Mouse (Mus musculus): ENCODE measurements around the gene Taz. TPM values are rescaled to one million over a fixed set of nuclear protein-coding genes. Genes with fewer than 3 reads are reported as not detected.

The Taz gene
- polyA plus RNA-seq, 1 experiment from 2014 or later = 86.0 TPM

Small RNA genes within 50 kb of the gene (microRNA-seq; reads per million reads assigned to microRNA genes)
- gene Mir7091 (not detected), gene Mir7092 (not detected)

Other genes with a start within 250 kb of the Taz start
- gene Opn1mw, start 154.4 kb upstream of the Taz start, polyA plus RNA-seq (2015; fragmentation: Nextera tagmentation; extraction: Ambion mirVana) = not detected in 2 replicates
- 12.9 and 15.4 TPM in 2 replicates for gene Mecp2, start 146.5 kb upstream of the Taz start, polyA plus RNA-seq (2015; fragmentation: Nextera tagmentation; extraction: Ambion mirVana)
- gene Tex28, start 114.1 kb upstream of the Taz start, polyA plus RNA-seq (2015; fragmentation: Nextera tagmentation; extraction: Ambion mirVana) = not detected in 2 replicates
- 0.07 TPM in 1 of 2 replicates, not detected in the other for gene Tktl1, start 104.7 kb upstream of the Taz start, polyA plus RNA-seq (2015; fragmentation: Nextera tagmentation; extraction: Ambion mirVana)
- 90.3 and 102 TPM in 2 replicates for gene Flna, start 32.1 kb upstream of the Taz start, polyA plus RNA-seq (2015; fragmentation: Nextera tagmentation; extraction: Ambion mirVana)
- 16.3 and 16.6 TPM in 2 replicates for gene Emd, start 27.2 kb upstream of the Taz start, polyA plus RNA-seq (2015; fragmentation: Nextera tagmentation; extraction: Ambion mirVana)
- gene Rpl10, start 11.1 kb upstream of the Taz start, polyA plus RNA-seq (2015; fragmentation: Nextera tagmentation; extraction: Ambion mirVana) = 582 and 609 TPM in 2 replicates
- gene Dnase1l1, start 425 bp downstream of the Taz start, polyA plus RNA-seq (2015; fragmentation: Nextera tagmentation; extraction: Ambion mirVana) = 3.4 and 4.5 TPM in 2 replicates
- gene Atp6ap1, start 15.2 kb downstream of the Taz start, polyA plus RNA-seq (2015; fragmentation: Nextera tagmentation; extraction: Ambion mirVana) = 215 and 225 TPM in 2 replicates
- 915 and 943 TPM in 2 replicates for gene Gdi1, start 23.1 kb downstream of the Taz start, polyA plus RNA-seq (2015; fragmentation: Nextera tagmentation; extraction: Ambion mirVana)
- gene Fam50a, start 31.1 kb downstream of the Taz start, polyA plus RNA-seq (2015; fragmentation: Nextera tagmentation; extraction: Ambion mirVana) = 54.7 and 59.9 TPM in 2 replicates
- 48.2 and 48.3 TPM in 2 replicates for gene Plxna3, start 47.2 kb downstream of the Taz start, polyA plus RNA-seq (2015; fragmentation: Nextera tagmentation; extraction: Ambion mirVana)
- gene Lage3, start 71.7 kb downstream of the Taz start, polyA plus RNA-seq (2015; fragmentation: Nextera tagmentation; extraction: Ambion mirVana) = 70.6 and 80.4 TPM in 2 replicates
- 63.6 and 66.3 TPM in 2 replicates for gene Ubl4a, start 91.3 kb downstream of the Taz start, polyA plus RNA-seq (2015; fragmentation: Nextera tagmentation; extraction: Ambion mirVana)
- 6.8 and 8.4 TPM in 2 replicates for gene Slc10a3, start 91.4 kb downstream of the Taz start, polyA plus RNA-seq (2015; fragmentation: Nextera tagmentation; extraction: Ambion mirVana)
- 32.0 and 34.4 TPM in 2 replicates for gene Fam3a, start 111.4 kb downstream of the Taz start, polyA plus RNA-seq (2015; fragmentation: Nextera tagmentation; extraction: Ambion mirVana)
- gene Ikbkg, start 111.4 kb downstream of the Taz start, polyA plus RNA-seq (2015; fragmentation: Nextera tagmentation; extraction: Ambion mirVana) = 16.7 and 16.8 TPM in 2 replicates
- gene G6pdx, start 147.3 kb downstream of the Taz start, polyA plus RNA-seq (2015; fragmentation: Nextera tagmentation; extraction: Ambion mirVana) = 53.6 and 54.0 TPM in 2 replicates
- gene Gm6880, start 199.5 kb downstream of the Taz start, polyA plus RNA-seq (2015; fragmentation: Nextera tagmentation; extraction: Ambion mirVana) = 0.52 TPM in 1 of 2 replicates, not detected in the other

All from neural tube, embryonic 13.5 days (tissue).